Mouse (Mus musculus): Measurements from ENCODE around the gene Olfr1392.
A peak's percentile ranks its signal among the peaks of the same experiment; 100 is the strongest.
"Not testable (repeated sequence)": the region's sequence is repeated elsewhere in the genome, so short reads cannot be mapped to it uniquely, and the experiment has no call there.

Olfr1392 gene

DNA sequence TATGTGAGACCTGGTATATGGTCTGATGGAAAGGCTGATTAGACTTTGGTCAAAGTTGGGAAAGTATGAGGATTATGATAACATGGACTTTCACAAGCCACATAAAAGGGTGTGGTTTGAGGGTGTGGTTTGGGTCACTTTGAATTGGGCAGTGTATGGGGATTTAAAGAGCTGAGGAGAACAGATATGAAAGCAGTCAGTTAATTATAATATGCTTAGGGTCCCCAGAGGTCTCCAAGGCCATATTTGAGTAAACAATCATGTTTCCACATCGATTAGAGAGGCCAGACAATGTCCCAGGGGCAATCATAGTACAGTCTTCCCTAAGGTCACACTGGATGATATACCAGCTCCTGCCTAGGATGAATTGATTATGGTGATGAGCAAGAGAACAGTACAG lies at the start of gene Olfr1392:
TSS of gene Olfr1392 (plus strand) at position 301 of the 400 bp plus-strand sequence.
- DNase-seq (ENCODE audit: low read depth), result not testable (repeated sequence)

- DNase-seq (ENCODE audit: low read depth), result no peak
Measured at GRCm38 (mm10) chr11:49235459-49236207, 49.4 kb upstream of the Olfr1392 start.

GRCm38 (mm10) chr11:49236891-49237290 lies 48.2 kb upstream of the Olfr1392 start:
- DNase-seq (ENCODE audit: low read depth), result no peak

DNA sequence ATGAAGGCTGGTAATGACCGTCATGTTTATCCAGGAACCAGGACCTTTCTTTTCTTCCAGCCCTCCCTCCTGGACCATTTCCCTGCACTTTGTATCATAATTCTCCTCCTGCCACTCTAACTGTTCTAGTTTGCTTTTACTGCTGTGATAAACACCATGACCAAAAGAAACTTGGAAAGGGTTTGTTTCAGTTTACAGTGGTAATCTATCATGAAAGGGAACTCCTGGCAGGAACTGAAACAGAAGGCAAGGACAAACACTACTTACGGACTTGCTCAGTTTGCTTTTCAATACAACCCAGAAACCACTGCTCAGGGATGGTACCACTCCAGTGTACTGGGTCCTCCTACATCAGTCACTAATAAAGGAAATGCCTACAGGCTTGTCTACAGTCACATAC lies 47.5 kb upstream of the Olfr1392 start:
- DNase-seq (ENCODE audit: low read depth), result no peak

GRCm38 (mm10) chr11:49240310-49240709 lies 44.8 kb upstream of the Olfr1392 start:
- DNase-seq (ENCODE audit: low read depth), result no peak

- no peak for DNase-seq (ENCODE audit: low read depth)
Measured at GRCm38 (mm10) chr11:49240874-49241273, 44.2 kb upstream of the Olfr1392 start.

- no peak for DNase-seq (ENCODE audit: low read depth)
Measured at GRCm38 (mm10) chr11:49241471-49241870, 43.6 kb upstream of the Olfr1392 start.

- no peak for DNase-seq (ENCODE audit: low read depth)
Measured at GRCm38 (mm10) chr11:49242944-49243626, 42.0 kb upstream of the Olfr1392 start.

DNA sequence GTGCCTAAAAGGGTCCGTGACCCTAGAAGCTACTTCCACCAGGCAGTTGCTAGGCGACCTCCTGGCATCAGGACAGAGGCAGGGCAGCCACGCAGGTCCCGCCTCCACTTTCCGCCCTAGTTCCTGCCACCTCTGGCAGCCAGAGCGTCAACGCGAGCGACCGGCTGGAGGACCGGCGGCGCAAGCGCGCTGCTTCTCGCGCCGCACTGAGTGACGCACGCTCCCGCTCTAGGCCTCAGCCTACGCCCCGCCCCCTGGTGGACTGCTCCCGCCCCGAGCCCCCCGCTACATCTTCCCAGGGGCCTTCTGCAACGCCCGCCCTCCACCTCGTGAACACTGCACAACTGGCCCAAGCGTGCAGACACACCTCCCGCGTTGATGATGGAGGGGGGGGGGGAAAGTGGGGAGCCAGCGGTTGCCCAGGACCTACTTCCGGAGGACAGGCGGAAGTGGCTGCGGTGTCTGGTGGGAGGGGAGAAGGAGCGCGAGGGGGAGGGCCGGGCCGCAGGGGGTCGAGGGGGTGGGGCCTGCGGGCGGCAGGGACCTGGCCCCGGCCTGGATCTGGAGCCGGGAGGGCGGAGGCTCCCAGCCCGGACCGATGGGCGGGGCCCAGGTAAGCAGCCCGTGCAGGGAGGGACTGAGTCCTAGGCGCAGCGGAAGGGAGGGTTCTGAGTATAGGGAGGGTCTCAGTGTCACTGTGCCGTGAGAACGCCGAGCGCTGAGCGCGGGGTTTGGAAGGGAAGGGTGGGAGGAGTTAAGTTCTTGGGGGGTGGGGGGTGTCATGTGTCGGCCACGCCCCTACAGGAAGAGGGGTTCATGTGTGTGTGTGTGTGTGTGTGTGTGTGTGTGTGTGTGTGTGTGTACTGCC lies 41.1 kb upstream of the Olfr1392 start, which contains the start of gene Mgat1:
TSS of gene Mgat1 (plus strand) at position 465 of the 868 bp plus-strand sequence.
- DNase-seq (ENCODE audit: low read depth), result peak; percentile 85

DNA sequence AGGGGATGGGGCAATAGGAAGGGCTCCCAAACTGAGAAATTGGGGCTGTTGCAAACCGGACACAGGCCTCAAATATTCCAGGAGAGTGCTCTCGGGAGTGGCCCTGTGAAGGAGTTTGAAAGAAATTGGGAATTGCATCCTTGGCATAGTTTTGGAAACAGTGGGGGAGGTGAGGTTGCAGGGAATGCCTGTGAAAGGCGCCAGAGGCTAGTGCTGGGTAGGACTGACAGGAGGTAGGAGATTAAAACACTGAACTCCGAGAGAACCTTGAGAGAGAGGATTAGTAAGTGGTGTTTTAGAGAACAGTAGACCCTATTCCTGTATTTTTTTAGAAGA lies 40.5 kb upstream of the Olfr1392 start:
- DNase-seq (ENCODE audit: low read depth), result no peak

- DNase-seq (ENCODE audit: low read depth), result no peak
Measured at GRCm38 (mm10) chr11:49245176-49245575, 39.9 kb upstream of the Olfr1392 start.

DNA sequence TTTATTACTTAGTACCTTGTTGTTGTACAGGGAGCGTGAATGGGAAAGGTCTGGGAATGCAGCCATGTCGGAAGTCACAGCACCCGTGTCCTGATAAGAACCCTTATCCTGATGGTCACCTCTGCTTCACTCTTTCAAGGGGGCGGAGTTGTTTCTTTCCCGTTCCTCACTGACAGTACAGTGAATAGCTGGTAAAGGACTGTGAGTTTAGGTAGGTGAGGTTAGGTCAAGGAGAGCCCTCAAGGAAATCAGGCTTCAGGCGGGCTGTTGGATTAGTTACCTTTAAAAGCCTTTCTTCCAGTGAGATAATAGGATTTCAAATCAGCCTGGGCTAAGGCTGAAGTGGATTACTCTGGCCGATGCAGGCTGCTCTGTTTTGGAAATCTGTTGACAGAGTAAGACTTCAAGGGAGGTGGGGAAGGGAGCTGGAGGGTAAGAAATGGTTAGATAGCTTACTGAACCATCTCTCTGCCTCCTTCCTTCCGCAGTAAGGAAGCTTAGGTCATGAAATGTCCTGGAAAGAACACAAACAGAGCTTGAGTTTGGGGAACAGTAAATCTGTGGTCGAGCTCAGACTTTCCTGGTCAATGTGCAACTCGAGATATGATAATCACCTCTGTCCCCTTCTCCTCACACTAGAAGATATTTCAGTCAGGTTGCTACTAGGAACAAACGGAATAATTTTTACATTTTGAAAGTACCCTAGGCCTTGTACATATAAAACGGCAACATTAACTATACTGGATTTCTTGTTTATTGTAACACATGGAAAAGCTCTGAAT lies 39.3 kb upstream of the Olfr1392 start:
- no peak for DNase-seq (ENCODE audit: low read depth)

DNA sequence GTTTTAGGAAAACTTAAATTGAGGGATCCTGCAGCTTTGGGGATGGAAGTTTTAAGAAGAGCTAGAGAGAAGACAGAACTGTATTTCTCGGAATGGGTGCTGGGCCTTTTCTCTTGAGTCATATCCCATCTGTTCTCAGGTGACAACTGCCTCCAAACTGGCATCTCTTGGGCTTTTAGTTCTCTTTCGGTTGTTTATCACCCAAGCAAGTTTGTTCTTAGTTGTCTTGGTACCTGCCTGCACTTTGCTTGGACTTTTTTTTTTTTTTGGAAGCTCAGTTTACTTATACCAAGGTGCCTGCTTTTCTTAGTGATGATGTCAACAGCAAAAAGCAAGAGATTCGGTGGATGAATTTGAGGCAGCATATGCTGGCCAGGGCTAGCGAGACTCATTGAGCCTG lies 38.6 kb upstream of the Olfr1392 start:
- no peak for DNase-seq (ENCODE audit: low read depth)

- no peak for DNase-seq (ENCODE audit: low read depth)
Measured at GRCm38 (mm10) chr11:49247255-49247654, 37.8 kb upstream of the Olfr1392 start.

GRCm38 (mm10) chr11:49248226-49248973 lies 36.7 kb upstream of the Olfr1392 start:
- DNase-seq (ENCODE audit: low read depth), result no peak

DNA sequence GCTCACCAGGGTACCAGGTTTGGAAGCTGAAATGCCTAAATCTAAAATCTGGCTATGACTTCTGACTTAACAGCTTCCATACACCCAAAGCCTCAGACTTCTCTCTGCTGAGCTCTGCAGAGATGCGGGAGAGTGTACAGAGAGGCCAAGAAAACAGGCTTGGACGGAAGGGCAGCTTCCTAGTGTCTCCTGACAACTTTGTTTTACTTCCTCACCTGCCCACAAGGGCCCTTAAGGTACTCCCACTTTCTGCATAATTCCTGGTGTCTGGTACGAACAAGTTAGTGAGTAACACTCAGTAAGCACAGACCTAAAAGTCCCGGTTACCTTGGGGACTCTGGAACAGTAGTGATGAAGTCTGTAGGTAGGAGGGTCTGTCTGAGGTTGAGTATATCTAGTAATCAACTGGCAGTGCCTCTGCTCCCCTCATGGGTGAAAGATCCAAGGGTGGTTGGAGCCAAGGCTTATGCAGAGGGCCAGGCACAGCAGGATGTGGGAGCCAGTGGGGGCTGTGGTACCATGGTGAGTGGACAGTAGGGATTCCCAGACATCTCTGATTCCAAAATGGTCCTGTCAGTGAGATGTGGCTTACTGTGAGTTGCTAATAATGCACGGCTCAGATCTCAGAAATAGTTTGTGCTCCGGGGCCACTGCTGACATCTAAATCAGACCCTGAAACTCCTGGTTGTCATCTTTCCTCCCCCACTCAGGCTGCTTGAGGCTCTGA lies 35.9 kb upstream of the Olfr1392 start:
- DNase-seq (ENCODE audit: low read depth), result no peak

GRCm38 (mm10) chr11:49249811-49250421 lies 35.2 kb upstream of the Olfr1392 start:
- DNase-seq (ENCODE audit: low read depth), result no peak

DNA sequence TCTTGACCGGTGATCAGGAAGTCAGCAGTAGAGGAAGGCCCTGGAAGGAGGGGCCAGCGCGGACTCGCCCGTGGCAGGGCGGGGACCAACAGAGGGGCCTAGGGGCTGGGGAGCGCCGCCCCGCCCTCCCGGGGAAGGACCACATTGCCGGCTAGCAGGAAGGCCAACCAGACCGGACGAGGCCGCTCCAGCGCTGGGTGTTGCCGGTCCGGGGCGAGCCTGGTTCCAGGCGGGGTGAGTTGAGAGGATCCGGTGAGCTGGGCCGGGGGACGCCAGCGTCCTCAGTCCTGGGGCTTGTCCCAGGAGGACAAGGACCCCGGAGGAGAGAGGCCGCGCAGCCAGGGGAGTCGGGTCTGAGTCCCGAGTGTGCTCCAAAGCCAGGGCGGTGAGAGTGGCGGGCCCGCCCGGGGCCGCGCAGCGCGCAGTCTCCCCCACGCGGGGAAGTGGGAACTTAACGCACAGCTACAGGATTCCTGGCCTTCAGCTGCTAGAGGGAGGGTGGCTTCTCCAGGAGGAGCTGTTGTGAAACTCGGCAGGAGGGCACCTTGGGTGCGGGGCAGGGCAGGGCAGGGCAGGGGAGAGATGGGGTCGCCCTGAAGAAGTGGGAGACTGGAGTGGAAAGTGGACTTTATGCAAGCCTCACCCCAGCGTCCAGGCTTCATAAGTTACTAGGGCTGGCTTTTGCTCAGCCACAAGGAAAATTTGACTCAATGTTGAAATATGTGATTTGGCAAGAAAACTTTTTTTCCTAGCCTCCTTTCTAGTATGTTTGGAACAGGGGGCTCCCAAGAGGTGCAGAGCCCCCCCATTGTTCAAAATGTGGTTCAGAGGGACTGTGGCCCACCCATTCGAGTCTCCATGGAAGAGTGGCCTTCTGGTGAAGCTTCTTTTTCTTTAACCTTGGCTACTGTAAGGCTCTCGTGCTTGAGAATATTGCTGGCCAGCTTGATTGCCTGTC lies 34.4 kb upstream of the Olfr1392 start:
- DNase-seq (ENCODE audit: low read depth), result peak; percentile 72

DNA sequence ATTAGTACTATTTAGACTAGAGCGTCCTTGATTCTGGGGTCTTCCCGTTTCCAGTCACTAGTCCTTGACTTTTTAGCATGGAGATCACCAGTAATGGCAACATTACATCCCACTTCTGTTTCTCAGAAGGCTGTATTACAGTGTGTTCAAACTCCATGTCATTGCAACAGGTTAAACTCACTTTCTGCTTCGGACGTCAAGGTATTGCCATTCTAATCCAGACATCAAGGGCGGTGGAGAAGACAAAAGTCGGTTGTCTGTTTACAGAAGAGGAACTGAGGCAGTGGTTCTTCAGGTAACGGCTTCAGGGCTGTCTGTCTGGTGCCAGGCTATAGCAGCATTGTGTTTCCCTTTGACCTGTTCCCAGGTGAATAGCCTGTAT lies 33.7 kb upstream of the Olfr1392 start:
- no peak for DNase-seq (ENCODE audit: low read depth)
